Mouse (Mus musculus): ENCODE data around the gene Msmp.

GRCm38 (mm10) chr4:43561997-43562768 lies 22.1 kb downstream of the Msmp start, which contains the start of the genes Creb3 and Tln1:
- TF ChIP-seq POLR2A (IDR thresholded peaks at IDR 0.05; ENCODE audit: borderline replicate concordance, extremely low read depth, low read depth, low read length) (peak; percentile 87; the same call in 1 of the 2 replicates), CTCF (IDR thresholded peaks at IDR 0.05; ENCODE audit: insufficient read depth, low read length) (no peak)

Data from lung, adult 2 months (tissue).